Mouse (Mus musculus): ENCODE results near the gene Pias1. TPM values are rescaled to one million over a fixed set of nuclear protein-coding genes. Genes with fewer than 3 reads are reported as not detected.

The Pias1 gene
- 149 TPM for polyA plus RNA-seq (2017; shearing (Covaris generic))

GRCm38 (mm10) chr9:62987824-62988223 lies at the start of gene Pias1:
TSS of gene Pias1 (minus strand) at chr9:62987924.

GRCm38 (mm10) chr9:62857719-62858261 lies 129.9 kb downstream of the Pias1 start, which contains the start of gene Calml4:
TSS of gene Calml4 (plus strand) at chr9:62858080.

GRCm38 (mm10) chr9:62838506-62839171 lies 149.1 kb downstream of the Pias1 start, which contains the start of gene Cln6:
TSS of gene Cln6 (plus strand) at chr9:62838785.

Other genes with a start within 250 kb of the Pias1 start
- 7.6 TPM for gene Fem1b, start 176.0 kb downstream of the Pias1 start, polyA plus RNA-seq (2017; shearing (Covaris generic))
- gene Cln6, start 149.1 kb downstream of the Pias1 start, polyA plus RNA-seq (2017; shearing (Covaris generic)): 4.8 TPM
- 0.54 TPM for gene Calml4, start 129.8 kb downstream of the Pias1 start, polyA plus RNA-seq (2017; shearing (Covaris generic))
- not detected for gene Skor1, start 161.0 kb upstream of the Pias1 start, polyA plus RNA-seq (2017; shearing (Covaris generic))